Mouse (Mus musculus): ENCODE results near the gene Zfp574.

DNA sequence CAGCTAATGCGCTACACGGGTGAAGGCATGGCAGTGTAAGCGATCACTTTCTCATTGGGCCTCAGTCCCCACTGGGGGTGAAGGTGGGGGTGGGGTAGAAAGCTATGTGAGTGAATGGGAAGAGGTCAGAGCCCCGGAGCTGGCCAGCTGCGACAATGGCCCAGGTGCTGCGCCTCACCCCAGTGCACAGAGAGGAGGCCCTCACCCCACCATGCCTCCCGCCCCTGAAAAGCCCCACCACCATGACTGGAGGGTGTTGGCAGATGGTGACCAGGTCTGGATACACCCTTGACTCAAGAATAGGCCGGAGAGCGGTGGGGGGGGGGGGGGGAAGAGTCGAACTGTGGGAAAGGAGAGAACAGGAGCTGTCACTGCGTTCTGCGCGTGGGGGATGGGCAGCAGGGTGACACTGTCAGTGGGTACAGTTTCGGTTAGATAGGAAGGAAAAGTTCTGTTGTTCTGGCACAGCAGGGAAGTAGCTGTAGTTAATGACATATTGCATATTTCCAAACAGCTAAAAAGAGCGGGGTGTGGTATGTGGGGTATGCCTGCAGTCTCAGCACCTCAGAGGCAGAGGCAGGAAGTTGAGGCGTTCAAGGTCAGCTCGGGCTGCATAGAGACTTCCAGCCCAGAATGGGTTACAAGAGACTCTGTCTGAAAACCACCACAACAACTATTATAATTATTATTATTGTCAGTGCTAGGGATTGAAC, 34.6 kb downstream of the Zfp574 start:
- TF ChIP-seq CTCF (IDR thresholded peaks at IDR 0.05; ENCODE audit: low read depth) (no peak), EP300 (optimal IDR thresholded peaks at IDR 0.05) (no peak)
